Mouse (Mus musculus): ENCODE measurements at regions not wholly inside any gene's neighbourhood (a gene's known extent, or its start where the extent isn't known, plus 50 kb on each side); places are given as distances from the start of the nearest gene placed in this dataset.

DNA sequence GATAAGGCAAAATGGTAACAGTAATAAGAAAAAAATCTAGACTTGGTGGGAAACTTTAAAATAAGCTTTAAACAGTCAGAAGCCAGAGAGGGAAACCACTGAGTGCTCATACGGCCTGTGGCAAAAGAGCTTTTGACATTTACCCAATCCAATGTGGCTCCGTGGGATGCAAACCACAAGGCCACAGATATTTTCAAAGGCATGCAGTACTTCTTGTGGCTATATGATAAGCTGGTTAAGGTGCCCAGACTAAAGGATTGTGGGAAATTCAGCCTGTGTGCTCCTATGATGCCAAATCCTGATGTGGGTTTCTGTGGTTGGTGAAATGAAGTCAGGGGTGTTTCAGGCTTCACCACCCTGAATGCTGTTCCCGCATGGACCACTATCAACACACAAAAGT, 355.8 kb downstream of the Sorl1 start:
- no peak for ATAC-seq (ENCODE audit: insufficient number of reproducible peaks, low FRiP score, low TSS enrichment)

DNA sequence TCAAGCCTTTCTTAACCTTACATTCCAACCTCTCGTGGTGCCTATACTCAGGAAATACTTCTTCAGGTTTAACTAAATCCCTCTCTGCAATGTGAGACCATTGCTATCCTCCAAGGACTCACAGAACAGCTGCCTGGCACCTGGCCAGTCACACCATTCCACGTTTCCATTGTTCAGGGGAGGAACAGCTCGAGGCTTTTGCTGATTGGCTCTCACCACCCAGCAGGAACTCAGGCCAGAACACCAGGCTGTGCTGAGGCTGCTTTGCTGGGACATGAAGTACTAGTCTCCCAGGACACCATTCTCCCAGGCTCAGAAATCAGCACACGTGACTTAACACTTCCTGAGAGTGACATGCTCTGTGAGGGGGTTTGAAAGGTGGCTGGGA, 357.6 kb downstream of the Sorl1 start:
- ATAC-seq (ENCODE audit: insufficient number of reproducible peaks, low FRiP score, low TSS enrichment): no peak

DNA sequence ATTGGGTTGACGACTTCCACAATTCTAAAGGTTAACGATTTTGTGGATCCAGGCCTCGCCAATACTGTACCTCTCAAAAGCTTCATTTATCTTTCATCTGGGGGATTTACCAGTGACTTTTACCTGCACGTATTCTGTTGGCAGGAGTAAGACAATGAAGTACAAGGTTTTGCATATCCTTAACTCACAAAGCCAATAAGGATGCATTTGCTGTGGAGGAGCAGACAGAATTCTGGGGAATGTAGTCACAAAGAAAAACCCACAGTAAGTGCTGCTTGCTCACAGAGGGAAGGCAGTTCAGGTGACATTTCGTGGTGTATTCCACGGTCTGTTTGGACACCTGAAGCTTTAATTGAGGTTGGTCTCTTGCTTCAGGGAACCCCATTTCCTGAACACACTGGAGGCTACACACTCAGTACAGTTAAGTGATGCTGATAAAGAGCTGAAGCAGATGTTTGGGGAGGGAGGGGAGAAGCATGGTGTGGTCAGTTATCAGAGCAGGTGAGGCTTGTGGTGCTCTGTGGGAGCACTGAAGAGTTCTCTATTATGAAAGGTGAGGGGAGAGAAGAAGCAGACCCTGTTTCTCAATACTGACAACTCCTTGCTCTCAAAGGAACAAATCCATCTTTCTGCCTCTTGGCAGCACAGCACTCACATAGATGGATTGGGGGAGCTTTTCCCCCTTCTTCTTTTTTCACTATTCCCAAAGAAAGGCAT, 358.1 kb downstream of the Sorl1 start:
- ATAC-seq (ENCODE audit: insufficient number of reproducible peaks, low FRiP score, low TSS enrichment): no peak

DNA sequence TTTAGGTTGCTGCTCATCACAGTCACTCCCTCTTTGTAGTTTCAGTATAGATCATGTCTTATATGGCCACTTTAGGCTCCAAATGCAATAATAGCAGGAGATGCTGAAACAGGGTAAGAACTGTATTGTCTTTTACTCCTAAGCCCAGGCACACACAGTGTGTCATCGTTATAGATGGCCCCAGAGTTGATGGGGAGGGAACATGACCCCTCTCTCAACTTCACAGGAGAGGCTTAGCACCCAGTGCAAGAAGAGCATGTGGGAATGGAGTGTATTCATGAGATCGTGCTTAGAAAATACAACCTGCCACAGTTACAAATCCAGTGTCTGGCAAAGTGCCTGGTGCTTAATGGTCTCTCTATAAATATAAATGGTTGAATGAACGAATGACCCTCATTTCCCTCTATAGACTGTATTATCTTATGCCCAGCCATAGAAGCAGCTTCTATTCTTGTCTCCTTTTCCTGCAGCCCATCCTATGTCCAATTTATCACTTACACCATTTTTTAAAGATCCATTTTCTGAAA, 363.0 kb downstream of the Sorl1 start:
- ATAC-seq (ENCODE audit: insufficient number of reproducible peaks, low FRiP score, low TSS enrichment): no peak

DNA sequence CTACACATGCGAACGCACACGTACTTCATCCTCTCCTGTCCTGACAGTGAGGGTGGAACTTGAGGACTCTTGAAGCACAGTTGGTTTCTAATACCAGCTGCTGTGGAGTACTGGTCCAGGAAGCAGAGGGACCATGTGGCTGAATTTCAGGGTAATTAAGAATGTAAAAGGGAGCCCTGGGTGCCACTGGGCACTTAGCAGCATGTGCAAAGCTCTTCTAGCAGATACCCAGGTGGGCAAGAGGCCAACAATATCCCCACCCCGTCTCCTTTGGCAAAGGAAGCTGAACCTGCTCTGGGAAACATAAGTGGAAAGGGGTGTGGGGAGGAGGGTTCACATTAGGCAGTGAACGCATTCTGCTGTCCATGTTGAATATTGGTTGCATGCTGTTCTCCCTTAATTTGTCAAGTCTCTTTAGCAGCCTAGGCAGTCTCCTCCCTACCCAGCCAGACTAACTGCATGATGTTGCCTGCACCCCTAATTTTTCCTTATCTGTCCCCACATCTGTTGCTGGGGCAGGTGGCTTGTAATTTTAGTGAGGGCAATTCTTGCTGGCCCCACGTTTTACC, 369.6 kb downstream of the Sorl1 start:
- ATAC-seq (ENCODE audit: insufficient number of reproducible peaks, low FRiP score, low TSS enrichment): no peak

DNA sequence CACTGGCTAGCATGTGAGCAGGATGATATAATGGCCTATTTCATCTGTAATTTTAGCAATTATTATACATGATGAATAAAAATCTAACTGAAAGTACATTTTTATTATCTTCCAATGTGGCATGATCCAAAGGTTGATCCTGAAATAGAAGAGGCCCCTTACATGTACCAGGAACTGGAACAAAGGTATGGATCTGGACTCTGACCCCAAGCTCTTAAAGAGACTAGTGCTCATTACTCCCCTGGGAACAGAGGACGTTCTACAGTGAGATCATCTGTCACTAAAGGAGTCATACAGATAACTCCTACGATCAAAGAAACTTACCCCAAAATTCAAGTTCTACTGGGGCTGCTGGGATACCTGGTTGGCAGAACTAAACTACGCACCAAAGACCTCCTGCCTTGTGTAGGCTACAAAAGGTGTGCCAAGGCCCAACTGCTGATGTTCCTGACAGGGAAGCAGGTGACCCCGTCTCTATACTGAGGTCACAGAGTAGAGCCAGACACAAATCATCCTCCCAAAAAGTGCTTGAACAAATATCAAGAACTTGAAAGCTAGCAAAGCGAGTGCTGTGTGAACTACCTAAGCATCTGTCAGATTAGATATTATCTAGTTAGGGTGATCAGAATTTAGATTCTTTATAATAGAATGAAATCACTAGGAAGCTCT, 378.0 kb downstream of the Sorl1 start:
- ATAC-seq (ENCODE audit: insufficient number of reproducible peaks, low FRiP score, low TSS enrichment): no peak

DNA sequence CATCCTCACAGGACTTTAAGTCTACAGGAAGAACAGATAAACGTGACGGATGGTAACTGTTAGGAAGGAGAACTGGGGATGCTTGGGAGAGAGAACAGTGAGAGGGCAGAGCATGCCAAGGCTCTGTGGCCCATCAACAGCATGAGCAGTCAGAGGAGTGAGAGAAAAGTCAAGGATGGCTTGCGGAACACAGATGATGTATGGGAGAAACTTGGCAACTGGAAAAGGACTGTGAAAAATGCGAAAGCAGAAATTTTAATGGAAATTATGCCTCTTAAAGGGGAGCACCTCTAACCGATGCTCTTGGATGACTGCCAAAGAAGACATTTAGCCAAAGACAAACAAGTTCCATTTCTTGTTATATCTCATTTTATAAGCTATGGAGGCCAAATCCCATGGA, 382.6 kb downstream of the Sorl1 start:
- ATAC-seq (ENCODE audit: insufficient number of reproducible peaks, low FRiP score, low TSS enrichment): no peak

DNA sequence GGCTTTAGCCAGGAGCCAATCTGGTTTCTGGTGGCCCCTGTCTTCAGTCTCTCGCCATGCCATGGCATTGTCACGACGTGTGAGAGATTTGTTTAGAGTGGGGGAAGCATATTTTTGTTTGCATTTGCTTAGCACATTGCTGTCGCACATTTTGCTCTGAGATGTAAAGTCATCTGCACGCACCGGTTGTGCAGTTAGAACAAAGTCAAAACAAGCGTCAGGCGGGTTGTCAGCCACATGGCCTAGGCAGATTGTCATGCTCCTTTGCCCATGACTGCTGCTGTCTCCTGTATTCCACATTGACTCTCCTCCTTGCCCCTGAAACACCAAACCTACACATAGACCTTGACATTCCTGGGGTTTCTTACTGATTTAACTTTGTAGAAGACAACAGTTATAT, 383.6 kb downstream of the Sorl1 start:
- no peak for ATAC-seq (ENCODE audit: insufficient number of reproducible peaks, low FRiP score, low TSS enrichment)

DNA sequence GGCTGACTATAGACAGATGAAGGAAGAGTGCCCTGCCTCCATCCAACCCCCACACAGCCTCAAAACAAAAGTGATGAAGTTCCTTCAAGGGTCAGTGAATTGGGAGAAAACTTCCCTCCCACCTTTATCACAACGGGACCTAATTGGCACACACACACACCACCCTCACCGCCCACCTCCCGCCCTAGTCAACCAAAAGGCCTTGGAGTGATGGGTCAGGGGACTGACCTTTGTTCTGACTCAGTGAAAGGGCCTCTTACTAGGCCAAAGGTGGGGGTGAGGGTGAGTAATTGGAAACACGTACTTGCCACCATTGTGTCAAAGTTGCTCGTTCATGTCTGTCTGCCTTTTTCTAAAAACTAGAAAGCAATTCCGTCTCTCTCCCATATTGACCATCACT, 386.4 kb downstream of the Sorl1 start:
- ATAC-seq (ENCODE audit: insufficient number of reproducible peaks, low FRiP score, low TSS enrichment): no peak

DNA sequence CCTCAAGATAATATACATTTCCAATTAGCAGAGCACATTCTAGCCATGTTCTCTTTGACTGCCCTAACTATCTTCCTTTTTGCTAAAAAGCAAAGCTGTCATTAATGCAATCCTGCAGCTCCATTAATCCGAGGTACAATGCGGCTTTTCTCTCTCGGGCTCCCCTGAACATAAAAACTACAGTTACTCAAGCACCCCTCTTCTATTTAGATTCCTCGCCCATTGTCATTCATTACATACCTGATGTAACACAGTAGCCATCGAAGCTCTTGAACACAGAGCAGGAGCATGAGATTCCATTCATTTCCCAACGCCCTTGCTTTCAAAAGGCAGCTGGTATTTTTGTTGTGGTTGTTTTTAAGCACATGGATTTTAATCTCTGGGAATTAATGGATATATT, 387.2 kb downstream of the Sorl1 start:
- no peak for ATAC-seq (ENCODE audit: insufficient number of reproducible peaks, low FRiP score, low TSS enrichment)

DNA sequence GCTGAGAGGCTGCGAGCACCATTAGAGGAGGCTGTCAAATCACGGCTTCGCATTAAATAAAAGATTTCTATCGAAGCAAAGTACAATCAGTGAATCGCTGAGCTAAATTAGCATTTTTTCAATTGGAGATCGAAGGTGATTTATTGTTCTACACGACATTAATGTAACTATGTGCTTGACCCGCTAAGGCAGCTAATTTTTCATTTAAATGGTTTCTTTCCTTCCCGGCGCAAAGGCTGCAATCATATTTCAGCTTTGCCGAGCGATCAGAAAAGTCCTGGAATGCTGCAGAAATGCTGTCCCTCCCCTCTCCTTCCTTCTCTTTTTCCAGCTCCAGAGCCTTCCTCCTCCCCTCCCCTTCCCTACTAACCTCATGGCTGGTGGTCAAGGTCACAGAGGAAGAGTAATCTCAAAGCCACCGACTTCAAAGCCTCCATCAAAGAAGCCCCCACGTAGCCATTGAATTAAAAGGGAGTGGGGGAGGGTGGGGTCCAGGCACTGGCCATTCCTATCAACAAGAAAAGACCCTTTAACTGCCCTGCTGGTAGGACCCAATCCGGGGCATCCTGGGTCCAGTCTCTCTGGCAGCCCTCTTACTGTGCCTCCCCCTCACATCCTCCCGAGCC, 387.8 kb downstream of the Sorl1 start:
- no peak for ATAC-seq (ENCODE audit: insufficient number of reproducible peaks, low FRiP score, low TSS enrichment)

DNA sequence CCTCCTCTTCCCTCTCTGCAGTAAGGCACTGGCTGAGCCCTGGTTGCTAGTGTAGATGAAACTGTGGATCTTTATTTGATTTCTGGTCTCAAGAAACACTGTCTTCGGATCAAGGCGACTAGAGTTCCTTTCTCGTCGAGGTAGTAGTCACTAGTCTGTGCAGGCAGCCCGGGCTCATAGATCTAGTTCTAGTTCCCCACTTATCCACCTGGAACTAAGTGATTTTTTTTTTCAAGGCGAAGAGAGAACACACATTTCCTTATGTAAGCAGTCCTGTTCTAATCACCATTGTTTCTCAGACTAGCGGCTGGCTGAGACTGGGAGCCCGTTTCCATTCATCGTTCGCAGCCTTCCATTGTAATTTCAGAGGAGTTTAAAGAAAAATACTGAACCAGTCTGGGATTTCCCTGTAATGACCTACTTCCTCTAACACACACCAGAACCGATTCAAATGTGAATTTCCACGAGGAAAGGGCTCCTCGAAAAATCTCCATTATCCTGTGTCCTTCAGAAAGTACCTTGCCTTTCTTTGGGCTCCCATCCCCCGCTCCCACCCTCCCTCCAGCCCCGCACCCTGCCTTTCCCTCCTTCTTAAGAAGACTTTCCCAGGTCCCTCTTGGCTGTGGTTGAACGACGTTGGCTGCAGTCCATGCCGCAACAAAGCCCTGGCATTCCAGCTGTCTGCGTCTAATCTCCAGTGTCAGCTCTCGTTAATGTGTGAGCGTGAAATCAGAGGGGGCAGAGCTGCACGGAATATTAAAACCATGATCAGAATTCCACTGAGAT, 388.5 kb downstream of the Sorl1 start:
- ATAC-seq (ENCODE audit: insufficient number of reproducible peaks, low FRiP score, low TSS enrichment): peak; percentile 20; the same call in 1 of the 2 replicates

DNA sequence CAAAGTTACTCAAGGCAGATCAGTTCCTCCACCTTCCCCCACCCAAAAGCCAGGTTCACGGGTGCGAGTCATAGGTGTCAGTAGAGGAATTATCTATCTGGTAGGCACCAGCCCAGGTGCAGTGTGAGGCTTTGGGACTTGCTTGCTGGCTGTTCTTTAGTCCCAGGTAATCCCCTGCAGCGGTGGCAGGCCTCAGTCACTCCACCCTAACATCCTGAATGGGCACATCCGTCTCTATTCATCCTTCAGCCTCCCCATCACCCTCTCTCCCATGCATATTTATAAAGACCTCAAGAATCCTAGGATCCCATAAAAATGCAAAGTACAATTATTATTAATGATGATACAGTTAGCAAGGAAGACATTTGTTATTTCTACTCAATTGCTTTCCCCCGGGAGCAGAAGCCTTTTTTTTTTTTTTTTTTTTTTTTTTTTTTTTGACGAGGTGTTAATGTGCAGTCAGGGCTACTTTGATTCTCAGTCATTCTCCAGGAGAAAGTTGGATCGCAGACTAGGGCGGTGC, 389.1 kb downstream of the Sorl1 start:
- no peak for ATAC-seq (ENCODE audit: insufficient number of reproducible peaks, low FRiP score, low TSS enrichment)

DNA sequence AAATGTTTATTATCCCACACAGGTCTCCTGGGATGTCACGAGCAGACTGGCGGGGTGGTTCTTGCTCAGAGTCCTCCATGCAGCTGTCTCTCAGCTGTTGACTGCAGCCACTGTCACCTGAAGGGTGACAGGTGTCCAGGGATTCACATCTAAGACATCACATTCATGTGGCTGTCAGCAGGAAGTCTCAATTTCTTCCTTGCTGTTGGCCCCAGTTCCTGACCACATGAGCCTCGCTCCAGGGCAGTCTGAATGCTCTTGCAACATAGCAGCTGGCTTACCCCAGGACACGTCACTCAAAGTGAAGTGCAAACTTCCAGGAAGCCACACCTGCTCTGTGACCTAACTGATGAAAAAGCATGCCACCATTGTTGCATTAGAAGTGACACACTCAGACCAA, 402.5 kb downstream of the Sorl1 start:
- no peak for ATAC-seq (ENCODE audit: insufficient number of reproducible peaks, low FRiP score, low TSS enrichment)

DNA sequence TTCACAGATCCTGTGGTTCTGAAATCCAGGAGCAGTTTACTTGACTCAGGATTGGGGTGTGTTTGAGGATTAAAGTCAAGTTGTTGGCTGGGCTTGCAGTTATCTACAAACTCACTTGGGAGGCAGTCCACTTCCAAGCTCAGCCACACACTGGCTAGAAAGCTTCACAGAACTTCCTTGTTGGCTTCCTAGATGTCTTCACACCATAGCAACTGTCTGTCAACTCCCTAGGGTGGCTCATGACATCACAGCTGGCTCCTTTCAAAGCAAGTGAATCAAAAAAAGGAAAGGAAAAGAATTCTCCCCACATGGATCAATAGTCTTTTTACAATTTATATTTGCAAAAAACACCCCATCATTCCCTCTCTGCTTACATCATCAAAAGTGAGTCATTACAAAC, 408.9 kb downstream of the Sorl1 start:
- ATAC-seq (ENCODE audit: insufficient number of reproducible peaks, low FRiP score, low TSS enrichment): no peak

DNA sequence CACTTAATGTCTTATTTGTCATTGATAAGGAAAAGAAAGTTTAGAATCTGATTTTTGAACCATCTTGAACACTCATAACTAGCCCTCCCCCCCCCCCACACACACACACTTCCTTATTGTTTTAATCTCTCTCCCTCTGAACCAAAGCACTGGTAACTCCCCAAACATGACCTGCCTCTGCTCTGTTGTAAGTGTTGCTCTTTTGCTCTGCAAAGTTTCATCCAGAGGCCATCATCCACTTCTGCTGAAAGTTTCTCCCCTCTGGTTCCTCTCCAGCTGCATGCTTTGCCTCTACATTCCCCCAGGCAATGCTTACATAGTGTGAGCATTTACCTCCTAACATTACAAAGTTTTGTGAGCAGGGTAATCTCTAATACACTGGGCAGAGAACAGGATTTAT, 418.1 kb downstream of the Sorl1 start:
- ATAC-seq (ENCODE audit: insufficient number of reproducible peaks, low FRiP score, low TSS enrichment): no peak

DNA sequence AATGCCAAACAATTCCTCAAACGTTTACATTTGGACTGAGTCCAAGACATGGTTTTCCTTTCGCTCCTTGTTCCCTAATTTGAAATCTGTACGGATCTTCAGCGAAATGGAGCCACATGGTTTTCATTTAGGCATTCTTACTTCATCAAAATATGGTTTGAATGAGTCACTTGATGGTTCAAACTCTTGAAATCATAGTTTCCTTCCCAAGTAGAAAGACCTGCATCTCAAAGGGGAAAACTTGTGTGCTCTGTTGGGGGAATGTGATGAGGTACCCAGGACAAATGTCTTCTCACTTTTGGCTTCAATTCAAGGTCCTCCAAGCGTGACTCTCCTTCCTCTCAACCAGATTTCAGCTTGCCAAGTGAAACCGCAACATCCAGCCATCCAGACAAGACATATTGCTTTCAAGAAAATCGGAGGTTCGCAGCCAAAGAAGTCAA, 418.6 kb downstream of the Sorl1 start:
- ATAC-seq (ENCODE audit: insufficient number of reproducible peaks, low FRiP score, low TSS enrichment): no peak

DNA sequence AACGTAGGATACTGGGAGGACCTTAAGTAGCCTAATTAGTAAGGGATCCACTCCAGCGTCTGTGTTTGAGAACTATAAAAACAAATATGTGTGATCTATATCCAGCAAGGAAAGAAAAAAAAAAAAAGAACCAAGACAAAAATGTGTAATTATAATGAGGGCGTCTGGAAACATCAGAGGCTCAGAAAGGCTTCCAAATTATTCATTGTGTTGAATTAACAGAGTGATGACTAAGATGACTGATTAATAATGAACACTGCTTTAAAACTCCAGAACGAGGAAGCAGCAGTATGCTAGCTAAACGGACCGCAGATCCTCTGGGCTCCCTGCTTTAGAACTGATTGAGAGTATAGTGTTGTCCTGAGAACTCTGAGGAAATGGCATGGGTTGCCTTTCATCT, 421.0 kb downstream of the Sorl1 start:
- no peak for ATAC-seq (ENCODE audit: insufficient number of reproducible peaks, low FRiP score, low TSS enrichment)

DNA sequence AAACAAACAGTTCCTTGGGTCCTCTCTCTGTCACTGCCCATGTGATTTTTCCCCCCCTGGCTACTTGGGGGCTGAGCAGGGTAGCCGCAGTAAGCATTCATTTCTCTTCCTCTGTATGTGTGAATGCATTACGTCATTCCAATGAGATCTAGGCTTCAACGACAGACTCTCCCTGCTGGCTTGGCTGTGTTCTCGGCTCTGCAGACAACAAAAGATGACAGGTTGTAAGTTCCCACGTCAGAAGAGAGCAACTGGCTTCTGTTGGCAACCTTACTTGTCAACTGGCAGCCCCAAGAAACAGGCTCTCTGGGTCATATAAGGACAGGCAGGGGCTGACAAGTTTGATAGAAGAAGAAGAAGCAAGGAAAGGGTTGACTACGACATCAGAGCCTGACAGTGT, 423.4 kb downstream of the Sorl1 start:
- no peak for ATAC-seq (ENCODE audit: insufficient number of reproducible peaks, low FRiP score, low TSS enrichment)

DNA sequence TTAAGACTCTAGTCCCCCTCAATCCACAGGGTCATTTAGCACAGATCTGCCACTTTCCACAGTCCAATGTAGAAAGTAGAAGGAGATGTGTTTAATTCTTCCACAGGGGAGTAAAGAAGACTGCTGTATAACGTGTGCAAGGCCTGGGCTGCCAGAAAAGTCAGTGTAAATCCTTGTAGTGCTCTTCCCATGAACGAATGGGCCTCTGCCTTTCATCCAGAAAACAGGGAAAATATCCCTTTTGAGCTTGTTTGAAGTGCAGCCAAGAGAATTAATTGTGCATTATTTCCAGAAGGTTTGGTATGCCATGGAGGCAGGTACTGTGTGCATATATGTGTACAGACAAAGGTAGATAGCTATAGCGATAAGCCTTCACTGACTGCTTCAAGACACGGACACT, 425.1 kb downstream of the Sorl1 start:
- ATAC-seq (ENCODE audit: insufficient number of reproducible peaks, low FRiP score, low TSS enrichment): no peak

Measured in cerebellum, adult (tissue).